Mouse (Mus musculus) liver, postnatal 0 days (tissue): Measurements from ENCODE around the gene Pck2. TPM values are rescaled to one million over a fixed set of nuclear protein-coding genes. Genes with fewer than 3 reads are reported as not detected.

Experiments used
- ATAC-seq: fragments of 200-750 bp; cut with Nextera tagmentation; 2 replicates; pipeline ENCODE4 v1.8.0; 2017; ENCODE audit warnings: mild to moderate bottlenecking, moderate library complexity
- DNase-seq: peaks from one replicate; pipeline ENCODE4 v3.0.0-alpha.2; 2016
- H3K27ac ChIP-seq: fragments of 300-500 bp; sonication (generic); 2 replicates; pipeline ENCODE4 v1.5.1; 2014; ENCODE audit warnings: antibody characterized with exemption, moderate library complexity, mild to moderate bottlenecking, low read depth
- H3K27me3 ChIP-seq: fragments of 300-500 bp; sonication (generic); 2 replicates; pipeline ENCODE4 v1.6.1; 2014; ENCODE audit warnings: low read length, control low read depth, mixed read lengths; ENCODE audit not compliant: insufficient read depth
- H3K36me3 ChIP-seq: fragments of 300-500 bp; sonication (generic); replicated peaks from 2 replicates; pipeline ENCODE4 v1.6.1; 2014; ENCODE audit warnings: mild to moderate bottlenecking, control low read depth, low read length, moderate library complexity, mixed read lengths; ENCODE audit not compliant: insufficient read depth
- H3K4me1 ChIP-seq: fragments of 300-500 bp; sonication (generic); 2 replicates; pipeline ENCODE4 v1.6.1; 2014; ENCODE audit warnings: antibody characterized with exemption, mild to moderate bottlenecking, control low read depth; ENCODE audit not compliant: insufficient read depth
- H3K4me2 ChIP-seq: fragments of 300-500 bp; sonication (generic); 2 replicates; pipeline ENCODE4 v1.6.1; 2014; ENCODE audit warnings: low read depth, mild to moderate bottlenecking, low read length, moderate library complexity, mixed read lengths
- H3K4me3 ChIP-seq: fragments of 300-500 bp; sonication (generic); 2 replicates; pipeline ENCODE4 v1.5.1; 2014; ENCODE audit warnings: low read depth, low read length
- H3K9ac ChIP-seq: fragments of 300-500 bp; sonication (generic); replicated peaks from 2 replicates; pipeline ENCODE4 v1.6.1; 2014; ENCODE audit warnings: mild to moderate bottlenecking, moderate library complexity
- H3K9me3 ChIP-seq: fragments of 300-500 bp; sonication (generic); 2 replicates; pipeline ENCODE4 v1.6.1; 2016; ENCODE audit warnings: mild to moderate bottlenecking, control low read depth, low read length, mixed read lengths
- CTCF ChIP-seq: sonication (generic); IDR thresholded peaks from 2 replicates; pipeline ENCODE4 v1.5.1; 2016; ENCODE audit warnings: antibody characterized with exemption, low read depth
- EP300 ChIP-seq: IDR thresholded peaks from 2 replicates; pipeline ENCODE4 v1.6.1; 2016; ENCODE audit warnings: antibody characterized with exemption, low read depth, mild to moderate bottlenecking
- WGBS: fragments of 180-500 bp; shearing (Covaris S2); extraction: QIAGEN DNeasy Blood & Tissue Kit; methylation state at CpG from one replicate; pipeline ENCODE4 v1.1.7; 2014; ENCODE audit not compliant: insufficient replicate concordance; 5-methylcytosine and 5-hydroxymethylcytosine counted together
- polyA plus RNA-seq: library from polyadenylated mRNA; unstranded; fragments of >200 nt; fragmentation: Nextera tagmentation; extraction: Ambion mirVana; gene quantifications from 2 replicates; pipeline ENCODE4 v1.2.1, GENCODE M21; 2015

The Pck2 gene
- polyA plus RNA-seq, 1 experiment from 2014 or later: 20.7 TPM

DNA sequence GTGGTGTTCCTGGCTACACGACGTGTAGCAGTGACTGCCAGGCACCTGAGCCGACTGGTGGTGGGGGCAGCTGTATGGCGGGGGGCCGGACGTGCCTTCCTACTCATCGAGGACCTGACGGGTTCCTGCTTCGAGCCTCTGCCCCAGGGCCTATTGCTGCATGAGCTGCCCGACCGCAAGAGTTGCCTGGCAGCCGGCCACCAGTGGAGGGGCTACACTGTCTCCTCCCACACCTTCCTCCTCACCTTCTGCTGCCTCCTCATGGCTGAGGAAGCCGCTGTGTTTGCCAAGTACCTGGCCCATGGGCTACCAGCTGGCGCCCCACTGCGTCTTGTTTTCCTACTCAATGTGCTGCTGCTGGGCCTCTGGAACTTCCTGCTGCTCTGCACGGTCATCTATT lies 36.3 kb downstream of the Pck2 start:
- Histone ChIP-seq H3K36me3 (peaks cover 15% of the 10 kb centered on the region), H3K27me3 (no peaks in the 10 kb centered on the region), H3K4me1 (peaks cover 21% of the 10 kb centered on the region), H3K4me2 (no peak overlapping the region), H3K27ac (no peak overlapping the region), H3K9me3 (no peaks in the 10 kb centered on the region), H3K9ac (no peak overlapping the region), H3K4me3 (no peak overlapping the region)
- DNase-seq (no peak), ATAC-seq (no peak)
- TF ChIP-seq CTCF: no peak
- TF ChIP-seq EP300: no peak
- WGBS: 86% methylated on average over 16 of the region's 16 CpGs

DNA sequence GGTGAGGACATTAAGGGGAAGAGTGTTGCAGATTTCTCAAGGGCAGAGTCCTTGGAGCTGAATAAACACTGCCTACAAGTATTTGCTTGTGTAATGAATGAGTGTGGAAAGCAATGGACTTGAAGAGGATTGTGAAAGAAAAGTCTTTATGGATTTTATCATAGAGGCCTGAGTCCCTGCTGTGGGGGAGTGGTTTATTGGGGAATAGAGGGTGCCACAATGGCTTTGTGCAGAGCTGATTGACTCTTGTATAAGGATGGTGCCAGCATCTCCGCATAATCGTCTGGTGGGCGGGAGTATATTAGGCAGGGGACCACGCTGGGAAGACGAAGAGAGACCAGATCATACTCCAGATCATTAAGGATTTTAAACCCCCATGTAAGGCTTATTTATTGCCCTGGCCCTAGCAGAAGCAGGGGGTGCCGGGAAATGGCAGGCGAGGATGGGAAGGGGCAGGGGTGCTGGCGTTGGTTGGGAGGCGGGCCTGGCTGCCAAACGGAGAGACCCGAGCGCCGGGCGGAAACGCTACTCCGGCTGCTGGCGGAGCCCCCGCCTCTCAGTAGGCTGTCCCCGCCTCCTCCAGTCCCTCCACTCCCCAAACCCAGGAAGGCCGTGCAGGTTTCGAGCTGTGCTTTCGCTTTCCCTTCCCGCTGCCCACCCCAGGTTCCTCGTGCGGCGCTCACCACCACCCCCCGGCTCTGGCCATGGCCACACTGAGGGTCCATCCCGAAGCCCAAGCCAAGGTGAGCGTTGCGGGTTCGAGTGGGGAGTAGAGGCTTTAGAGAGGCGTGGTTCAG lies 38.0 kb downstream of the Pck2 start, which contains the start of gene Psme1:
TSS of gene Psme1 (plus strand) at position 253 of the 797 bp plus-strand sequence.
- Histone ChIP-seq H3K27me3 (no peaks in the 10 kb centered on the region), H3K9me3 (no peaks in the 10 kb centered on the region), H3K4me2 (peak within 1 kb of the TSS; percentile 96), H3K4me3 (peak within 1 kb of the TSS; percentile 80), H3K9ac (peak within 1 kb of the TSS; percentile 94), H3K36me3 (peaks cover 22% of the 10 kb centered on the region), H3K4me1 (peaks cover 21% of the 10 kb centered on the region), H3K27ac (peak within 1 kb of the TSS; percentile 85)
- peak; percentile 62 for TF ChIP-seq EP300
- no peak for TF ChIP-seq CTCF
- peak; percentile 83 for ATAC-seq
- WGBS: under 1% methylated on average over 25 of the region's 32 CpGs
- peak; percentile 83 for DNase-seq

DNA sequence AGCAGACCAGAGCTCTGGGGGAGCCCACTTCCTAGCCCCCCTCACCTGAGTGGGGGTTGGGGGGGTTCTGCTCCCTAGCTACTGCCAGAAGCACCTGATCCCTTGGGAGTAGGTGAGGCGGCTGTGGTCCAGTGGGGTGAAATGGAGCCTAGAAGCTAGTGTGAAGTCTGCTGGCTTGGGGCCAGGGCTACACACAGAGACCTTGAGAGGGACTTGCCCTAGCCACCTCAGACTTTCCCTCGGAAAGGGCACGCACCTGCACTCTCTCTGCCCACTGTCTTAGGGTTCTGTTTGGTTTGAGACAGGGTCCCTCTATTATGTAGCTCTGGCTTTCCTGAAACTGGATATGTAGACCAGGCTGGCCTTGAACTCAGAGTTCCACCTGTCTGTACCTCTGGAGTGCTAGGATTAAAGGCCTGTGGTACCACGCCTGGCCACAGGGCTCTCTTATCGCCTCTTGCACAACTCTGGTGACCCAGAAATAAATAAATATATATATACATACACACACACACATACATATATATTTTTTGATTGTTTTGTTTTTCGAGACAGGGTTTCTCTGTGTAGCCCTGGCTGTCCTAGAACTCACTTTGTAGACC lies 38.7 kb downstream of the Pck2 start:
- H3K4me1 ChIP-seq: peaks cover 23% of the 10 kb centered on the region
- 8% methylated on average over 6 of the region's 6 CpGs for WGBS
- H3K4me3 ChIP-seq: peak overlapping the region; percentile 80
- ATAC-seq (peak; percentile 56), DNase-seq (peak; percentile 69)
- H3K36me3 ChIP-seq: peaks cover 22% of the 10 kb centered on the region
- peak overlapping the region; percentile 94 for H3K9ac ChIP-seq
- H3K27ac ChIP-seq: peak overlapping the region; percentile 85
- no peaks in the 10 kb centered on the region for H3K27me3 ChIP-seq
- TF ChIP-seq EP300 (no peak), CTCF (0 out of 2 replicates have a peak, but pooled peaks have one; percentile 7)
- H3K4me2 ChIP-seq: peak overlapping the region; percentile 96
- no peaks in the 10 kb centered on the region for H3K9me3 ChIP-seq

DNA sequence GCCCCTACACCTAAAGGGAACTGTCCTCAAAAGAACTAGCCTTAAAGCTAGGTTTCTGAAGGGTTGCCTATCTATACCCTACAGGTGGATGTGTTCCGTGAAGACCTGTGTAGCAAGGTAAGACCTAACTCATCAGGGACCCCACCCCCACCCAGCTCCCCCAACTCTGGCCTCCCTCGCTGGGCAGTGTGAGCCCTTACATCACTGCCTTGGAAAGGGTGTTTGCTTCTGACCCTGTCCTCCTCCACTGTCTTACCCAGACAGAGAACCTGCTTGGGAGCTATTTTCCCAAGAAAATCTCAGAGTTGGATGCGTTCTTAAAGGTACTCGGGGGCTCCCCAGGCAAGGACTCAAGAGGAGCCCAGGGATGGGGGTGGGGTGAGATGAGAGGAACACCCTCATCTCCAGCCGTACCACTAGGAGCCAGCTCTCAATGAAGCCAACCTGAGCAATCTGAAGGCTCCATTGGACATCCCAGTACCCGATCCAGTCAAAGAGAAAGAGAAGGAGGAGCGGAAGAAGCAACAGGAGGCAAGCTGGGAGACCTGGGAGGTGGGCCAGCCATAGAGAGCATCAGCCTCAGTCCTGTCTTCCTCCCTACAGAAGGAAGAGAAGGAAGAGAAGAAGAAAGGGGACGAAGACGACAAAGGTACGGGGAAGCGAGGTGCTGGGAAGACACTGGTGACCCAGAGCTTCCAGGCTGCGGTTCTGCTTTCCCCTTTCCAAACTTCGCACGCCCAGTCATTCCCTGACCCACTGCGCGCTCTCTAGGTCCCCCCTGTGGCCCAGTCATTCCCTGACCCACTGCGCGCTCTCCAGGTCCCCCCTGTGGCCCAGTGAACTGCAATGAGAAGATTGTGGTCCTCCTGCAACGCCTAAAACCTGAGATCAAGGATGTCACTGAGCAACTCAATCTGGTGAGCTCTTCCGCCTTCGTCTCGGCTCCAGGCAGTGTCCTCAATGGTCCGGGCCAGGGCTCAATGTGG lies 39.7 kb downstream of the Pck2 start:
- WGBS: 87% methylated on average over 23 of the region's 23 CpGs
- no peak for TF ChIP-seq EP300
- no peak for TF ChIP-seq CTCF
- Histone ChIP-seq H3K9ac (no peak overlapping the region), H3K9me3 (no peaks in the 10 kb centered on the region), H3K27ac (no peak overlapping the region), H3K4me2 (peak overlapping the region; percentile 96; the same call in 1 of the 2 replicates), H3K4me3 (no peak overlapping the region), H3K36me3 (peaks cover 22% of the 10 kb centered on the region), H3K4me1 (peaks cover 30% of the 10 kb centered on the region), H3K27me3 (no peaks in the 10 kb centered on the region)
- DNase-seq: no peak
- ATAC-seq: no peak

DNA sequence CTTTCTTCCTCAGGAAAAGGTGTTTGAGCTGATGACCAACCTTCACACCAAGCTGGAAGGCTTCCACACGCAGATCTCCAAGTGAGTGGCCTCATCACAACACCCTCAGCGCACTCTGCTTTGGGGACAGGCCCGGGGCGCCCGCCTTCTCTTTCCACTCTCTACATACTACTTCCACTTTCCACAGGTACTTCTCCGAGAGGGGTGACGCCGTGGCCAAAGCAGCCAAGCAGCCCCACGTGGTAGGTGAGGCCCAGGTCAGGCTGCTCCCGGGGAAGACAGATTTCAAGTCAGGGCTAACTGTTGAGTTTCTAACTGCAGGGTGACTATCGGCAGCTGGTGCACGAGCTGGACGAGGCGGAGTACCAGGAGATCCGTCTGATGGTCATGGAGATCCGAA lies 40.7 kb downstream of the Pck2 start:
- peaks cover 31% of the 10 kb centered on the region for H3K4me1 ChIP-seq
- H3K4me3 ChIP-seq: no peak overlapping the region
- H3K36me3 ChIP-seq: peaks cover 22% of the 10 kb centered on the region
- H3K27me3 ChIP-seq: no peaks in the 10 kb centered on the region
- no peak overlapping the region for H3K27ac ChIP-seq
- no peak overlapping the region for H3K4me2 ChIP-seq
- 90% methylated on average over 16 of the region's 16 CpGs for WGBS
- H3K9ac ChIP-seq: no peak overlapping the region
- TF ChIP-seq EP300: no peak
- no peak for TF ChIP-seq CTCF
- DNase-seq (no peak), ATAC-seq (no peak)
- no peaks in the 10 kb centered on the region for H3K9me3 ChIP-seq
